Mouse (Mus musculus) forebrain, embryonic 13.5 days (tissue): ENCODE results near the gene Has3. TPM values are rescaled to one million over a fixed set of nuclear protein-coding genes. Genes with fewer than 3 reads are reported as not detected.

Experiments used
- ATAC-seq: fragments of 200-750 bp; cut with Nextera tagmentation; 2 replicates; pipeline ENCODE4 v1.8.0; 2017
- H3K27ac ChIP-seq: fragments of 300-500 bp; sonication (generic); 2 replicates; pipeline ENCODE4 v1.5.1; 2015; ENCODE audit warnings: inconsistent platforms, mild to moderate bottlenecking, moderate library complexity
- H3K27me3 ChIP-seq: fragments of 300-500 bp; sonication (generic); 2 replicates; pipeline ENCODE4 v1.6.1; 2015; ENCODE audit warnings: mild to moderate bottlenecking, inconsistent platforms
- H3K36me3 ChIP-seq: fragments of 300-500 bp; sonication (generic); 2 replicates; pipeline ENCODE4 v1.6.1; 2015; ENCODE audit warnings: mild to moderate bottlenecking, inconsistent platforms; ENCODE audit not compliant: poor library complexity, severe bottlenecking
- H3K4me1 ChIP-seq: fragments of 300-500 bp; sonication (generic); 2 replicates; pipeline ENCODE4 v1.6.1; 2015; ENCODE audit warnings: inconsistent platforms
- H3K4me2 ChIP-seq: fragments of 300-500 bp; sonication (generic); 2 replicates; pipeline ENCODE4 v1.6.1; 2015; ENCODE audit warnings: inconsistent platforms, mild to moderate bottlenecking, moderate library complexity
- H3K4me3 ChIP-seq: fragments of 300-500 bp; sonication (generic); 2 replicates; pipeline ENCODE4 v1.5.1; 2015; ENCODE audit warnings: mild to moderate bottlenecking, inconsistent platforms
- H3K9ac ChIP-seq: fragments of 300-500 bp; sonication (generic); 2 replicates; pipeline ENCODE4 v1.6.1; 2015; ENCODE audit warnings: mild to moderate bottlenecking, inconsistent platforms
- H3K9me3 ChIP-seq: fragments of 300-500 bp; sonication (generic); replicated peaks from 2 replicates; pipeline ENCODE4 v1.6.1; 2016; ENCODE audit warnings: inconsistent platforms
- whole genome bisulfite sequencing: fragments of 180-500 bp; shearing (Covaris S2); methylation state at CpG from one replicate; pipeline ENCODE4 v1.1.7; 2015; 5-methylcytosine and 5-hydroxymethylcytosine counted together
- polyA plus RNA-seq: library from polyadenylated mRNA; unstranded; fragments of >200 nt; fragmentation: Nextera tagmentation; extraction: Ambion mirVana; gene quantifications from 2 replicates; pipeline ENCODE4 v1.2.1, GENCODE M21; 2015

The Has3 gene
- polyA plus RNA-seq: 0.65 and 0.89 TPM in 2 replicates

GRCm38 (mm10) chr8:106870051-106870450 is at the start of gene Has3:
Gene Has3 (plus strand): TSS chr8:106870242.
- Histone ChIP-seq H3K9me3 (no peaks in the 10 kb centered on the region), H3K27ac (peak within 1 kb of the TSS; percentile 40), H3K9ac (peak within 1 kb of the TSS; percentile 73), H3K27me3 (peaks cover 41% of the 10 kb centered on the region), H3K4me2 (peak within 1 kb of the TSS; percentile 95), H3K36me3 (peaks cover 12% of the 10 kb centered on the region), H3K4me1 (peaks cover 34% of the 10 kb centered on the region), H3K4me3 (peak within 1 kb of the TSS; percentile 63)
- ATAC-seq: no peak
- 2% methylated on average over 18 of the region's 18 CpGs for WGBS

GRCm38 (mm10) chr8:106820553-106821515 is 49.2 kb upstream of the Has3 start:
- 87% methylated on average over 14 of the region's 14 CpGs for WGBS
- H3K4me3 ChIP-seq: no peak overlapping the region
- ATAC-seq: no peak
- H3K27me3 ChIP-seq: no peaks in the 10 kb centered on the region
- H3K4me2 ChIP-seq: no peak overlapping the region
- H3K9me3 ChIP-seq: no peaks in the 10 kb centered on the region
- H3K36me3 ChIP-seq: peaks cover 4% of the 10 kb centered on the region; the same call in 1 of the 2 replicates
- peaks cover 21% of the 10 kb centered on the region for H3K4me1 ChIP-seq
- H3K9ac ChIP-seq: no peak overlapping the region
- no peak overlapping the region for H3K27ac ChIP-seq

GRCm38 (mm10) chr8:106828921-106829320 is 41.1 kb upstream of the Has3 start:
- Histone ChIP-seq H3K36me3 (no peaks in the 10 kb centered on the region), H3K9ac (no peak overlapping the region), H3K4me3 (no peak overlapping the region), H3K9me3 (no peaks in the 10 kb centered on the region), H3K4me1 (no peaks in the 10 kb centered on the region), H3K27me3 (no peaks in the 10 kb centered on the region), H3K27ac (no peak overlapping the region), H3K4me2 (no peak overlapping the region)
- no peak for ATAC-seq
- 87% methylated on average over 6 of the region's 6 CpGs for WGBS

GRCm38 (mm10) chr8:106829526-106830045 is 40.5 kb upstream of the Has3 start:
- no peaks in the 10 kb centered on the region for H3K9me3 ChIP-seq
- no peak for ATAC-seq
- no peak overlapping the region for H3K27ac ChIP-seq
- H3K4me3 ChIP-seq: no peak overlapping the region
- H3K4me2 ChIP-seq: no peak overlapping the region
- no peaks in the 10 kb centered on the region for H3K27me3 ChIP-seq
- no peak overlapping the region for H3K9ac ChIP-seq
- no peaks in the 10 kb centered on the region for H3K36me3 ChIP-seq
- 83% methylated on average over 5 of the region's 5 CpGs for WGBS
- H3K4me1 ChIP-seq: no peaks in the 10 kb centered on the region

GRCm38 (mm10) chr8:106834899-106835298 is 35.1 kb upstream of the Has3 start:
- no peak for ATAC-seq
- 86% methylated on average over 1 of the region's 1 CpGs for WGBS

GRCm38 (mm10) chr8:106836525-106836924 is 33.5 kb upstream of the Has3 start:
- Histone ChIP-seq H3K27ac (no peak overlapping the region), H3K36me3 (no peaks in the 10 kb centered on the region), H3K4me1 (peaks cover 14% of the 10 kb centered on the region), H3K9ac (no peak overlapping the region), H3K9me3 (no peaks in the 10 kb centered on the region), H3K4me2 (no peak overlapping the region), H3K4me3 (no peak overlapping the region), H3K27me3 (no peaks in the 10 kb centered on the region)
- ATAC-seq: no peak
- 88% methylated on average over 6 of the region's 6 CpGs for WGBS

More at GRCm38 (mm10) chr8:106834899-106835298, 35.1 kb upstream of the Has3 start:
- no peak overlapping the region for H3K4me2 ChIP-seq
- H3K27me3 ChIP-seq: no peaks in the 10 kb centered on the region
- H3K27ac ChIP-seq: no peak overlapping the region
- no peaks in the 10 kb centered on the region for H3K9me3 ChIP-seq
- peaks cover 10% of the 10 kb centered on the region for H3K4me1 ChIP-seq
- H3K9ac ChIP-seq: no peak overlapping the region
- H3K36me3 ChIP-seq: no peaks in the 10 kb centered on the region
- H3K4me3 ChIP-seq: no peak overlapping the region

GRCm38 (mm10) chr8:106838803-106839202 is 31.2 kb upstream of the Has3 start:
- Histone ChIP-seq H3K4me2 (no peak overlapping the region), H3K36me3 (peaks cover 4% of the 10 kb centered on the region; the same call in 1 of the 2 replicates), H3K27ac (peak overlapping the region; percentile 80), H3K9ac (no peak overlapping the region), H3K4me1 (peaks cover 14% of the 10 kb centered on the region), H3K27me3 (no peaks in the 10 kb centered on the region), H3K9me3 (no peaks in the 10 kb centered on the region), H3K4me3 (no peak overlapping the region)
- WGBS: 80% methylated on average over 6 of the region's 6 CpGs
- no peak for ATAC-seq

- no peaks in the 10 kb centered on the region for H3K9me3 ChIP-seq
- H3K4me2 ChIP-seq: no peak overlapping the region
- H3K9ac ChIP-seq: no peak overlapping the region
- ATAC-seq: peak; percentile 50
- H3K27me3 ChIP-seq: no peaks in the 10 kb centered on the region
- no peak overlapping the region for H3K4me3 ChIP-seq
- peaks cover 14% of the 10 kb centered on the region for H3K4me1 ChIP-seq
- H3K27ac ChIP-seq: peak overlapping the region; percentile 80
- H3K36me3 ChIP-seq: peaks cover 4% of the 10 kb centered on the region; the same call in 1 of the 2 replicates
- WGBS: 33% methylated on average over 11 of the region's 11 CpGs
These were observed 30.6 kb upstream of the Has3 start for GRCm38 (mm10) chr8:106839209-106840001.

GRCm38 (mm10) chr8:106850034-106850433 is 20.0 kb upstream of the Has3 start:
- no peak overlapping the region for H3K9ac ChIP-seq
- WGBS: 90% methylated on average over 10 of the region's 10 CpGs
- no peaks in the 10 kb centered on the region for H3K9me3 ChIP-seq
- H3K4me2 ChIP-seq: no peak overlapping the region
- no peak overlapping the region for H3K27ac ChIP-seq
- ATAC-seq: no peak
- no peaks in the 10 kb centered on the region for H3K4me1 ChIP-seq
- no peaks in the 10 kb centered on the region for H3K27me3 ChIP-seq
- no peaks in the 10 kb centered on the region; the same call in 1 of the 2 replicates for H3K36me3 ChIP-seq
- no peak overlapping the region for H3K4me3 ChIP-seq

- 48% methylated on average over 8 of the region's 8 CpGs for WGBS
- no peaks in the 10 kb centered on the region; the same call in 1 of the 2 replicates for H3K36me3 ChIP-seq
- no peak overlapping the region for H3K27ac ChIP-seq
- H3K4me3 ChIP-seq: no peak overlapping the region
- H3K4me1 ChIP-seq: no peaks in the 10 kb centered on the region
- no peaks in the 10 kb centered on the region for H3K9me3 ChIP-seq
- no peaks in the 10 kb centered on the region for H3K27me3 ChIP-seq
- peak overlapping the region; percentile 28; the same call in 1 of the 2 replicates for H3K9ac ChIP-seq
- H3K4me2 ChIP-seq: no peak overlapping the region
- ATAC-seq: no peak
These were observed 15.4 kb upstream of the Has3 start for GRCm38 (mm10) chr8:106854534-106855241.

- Histone ChIP-seq H3K9ac (peak overlapping the region; percentile 28; the same call in 1 of the 2 replicates), H3K4me3 (no peak overlapping the region), H3K36me3 (no peaks in the 10 kb centered on the region; the same call in 1 of the 2 replicates), H3K4me2 (no peak overlapping the region), H3K9me3 (no peaks in the 10 kb centered on the region), H3K4me1 (no peaks in the 10 kb centered on the region), H3K27ac (no peak overlapping the region), H3K27me3 (no peaks in the 10 kb centered on the region)
- WGBS: 82% methylated on average over 3 of the region's 3 CpGs
- ATAC-seq: no peak
These were observed 14.8 kb upstream of the Has3 start for GRCm38 (mm10) chr8:106855242-106855562.
